ENCODE assay signal across 8 mouse cellular contexts in the genomic region with DNA sequence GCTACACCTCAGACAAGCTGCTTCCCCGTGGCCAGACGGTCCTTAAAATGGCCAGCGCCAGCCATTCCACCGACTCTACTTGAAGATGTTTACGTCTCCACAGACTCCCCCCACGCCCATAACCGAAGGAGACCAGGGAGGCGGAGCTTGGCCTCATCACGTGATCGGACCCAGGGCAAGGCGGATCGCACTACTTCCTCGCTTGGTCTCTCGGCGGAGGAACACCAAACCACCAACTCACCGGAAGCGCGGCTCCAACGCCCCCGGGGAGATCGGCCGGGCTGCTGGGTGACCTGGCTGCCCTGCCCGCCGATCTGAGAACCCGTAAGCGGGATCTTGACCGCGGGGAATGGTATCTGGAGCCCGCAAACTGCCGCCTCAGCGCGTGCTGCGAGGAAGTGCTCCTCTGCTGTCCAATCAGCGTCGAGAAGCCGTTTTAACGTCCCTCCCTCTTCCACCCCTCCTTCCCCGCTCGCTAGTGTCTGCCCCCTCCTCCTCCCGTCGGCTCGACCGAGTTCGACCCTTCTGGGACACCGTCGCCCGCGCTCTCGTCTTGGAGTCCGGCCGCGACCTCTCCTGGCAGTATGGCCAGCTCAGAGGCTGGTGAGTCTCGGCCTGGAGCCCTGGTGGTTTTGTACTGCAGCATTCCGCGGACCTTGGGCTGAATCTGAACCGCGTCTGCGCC. TPM values are rescaled to one million over a fixed set of nuclear protein-coding genes. Genes with fewer than 3 reads are reported as not detected.
DNase-seq lines count a peak whose midpoint lies in the region; ATAC-seq and TF ChIP-seq lines count a peak whose summit lies in the region.

TSS of gene Ddx5 (minus strand) at position 411 of the 685 bp plus-strand sequence.
TSS of gene Cep95 (plus strand) at position 478 of the 685 bp plus-strand sequence.

- in situ Hi-C loops in CH12.LX (cut with MboI; ENCODE audit: low pct_ligation_motif_present, low pct_unique_long_range_greater_than_20kb, low sequenced_read_pairs): no loop called here

- under 1% methylated on average over 58 of the region's 58 CpGs for WGBS in heart, embryonic 14.5 days
- WGBS in liver, embryonic 11.5 days: under 1% methylated on average over 58 of the region's 58 CpGs
- WGBS in stomach, embryonic 14.5 days: under 1% methylated on average over 58 of the region's 58 CpGs

- ATAC-seq in heart, embryonic 14.5 days (ENCODE audit: insufficient number of reproducible peaks, insufficient read depth, low FRiP score, low read depth): peak; percentile 89
- peak; percentile 89 for ATAC-seq in liver, embryonic 11.5 days (replicated peaks; ENCODE audit: low FRiP score)
- peak; percentile 90 for ATAC-seq in stomach, embryonic 14.5 days (ENCODE audit: insufficient number of reproducible peaks, insufficient read depth, low FRiP score, low read depth)

- H3K4me2 ChIP-seq in CH12.LX (ENCODE audit: insufficient read depth, low read depth, poor library complexity, severe bottlenecking): peak within 1 kb of the TSS; percentile 93
- H3K4me2 ChIP-seq in heart, embryonic 14.5 days (ENCODE audit: low read length): peak within 1 kb of the TSS; percentile 79
- H3K4me2 ChIP-seq in liver, embryonic 11.5 days: peak within 1 kb of the TSS; percentile 88
- peak within 1 kb of the TSS; percentile 72 for H3K4me2 ChIP-seq in myocyte (ENCODE audit: low read depth)
- peak within 1 kb of the TSS; percentile 63 for H3K4me2 ChIP-seq in stomach, embryonic 14.5 days (replicated peaks; ENCODE audit: low read depth, low read length)

- H3K27me3 ChIP-seq in CH12.LX (replicated peaks) (no peaks in the 10 kb centered on the region), myocyte (ENCODE audit: control insufficient read depth, insufficient read depth, insufficient read length) (no peaks in the 10 kb centered on the region)
- H3K27me3 ChIP-seq in heart, embryonic 14.5 days (ENCODE audit: control insufficient read depth, insufficient read depth, low read length): no peaks in the 10 kb centered on the region
- H3K27me3 ChIP-seq in liver, embryonic 11.5 days (replicated peaks; ENCODE audit: control insufficient read depth, insufficient read depth, low read length): no peaks in the 10 kb centered on the region
- no peaks in the 10 kb centered on the region for H3K27me3 ChIP-seq in stomach, embryonic 14.5 days (ENCODE audit: control insufficient read depth, insufficient read depth, low read length)

- peak within 1 kb of the TSS; percentile 49 for H3ac ChIP-seq in myocyte (ENCODE audit: control insufficient read depth, insufficient read length)

- H3K27ac ChIP-seq in CH12.LX (ENCODE audit: insufficient read depth, low read depth): peak within 1 kb of the TSS; percentile 95
- H3K27ac ChIP-seq in heart, embryonic 14.5 days (replicated peaks in 1 of 2; ENCODE audit: control insufficient read depth in 1 of 2, insufficient read depth in 1 of 2, low read depth in 2 of 2, low read length in 2 of 2): peak within 1 kb of the TSS; percentile 95 to 99
- peak within 1 kb of the TSS; percentile 99 for H3K27ac ChIP-seq in liver, embryonic 11.5 days (ENCODE audit: low read depth, low read length)
- peak within 1 kb of the TSS; percentile 97 for H3K27ac ChIP-seq in stomach, embryonic 14.5 days (ENCODE audit: low read length)

- H3K9ac ChIP-seq in CH12.LX (ENCODE audit: insufficient read depth, low read depth): peak within 1 kb of the TSS; percentile 100
- peak within 1 kb of the TSS; percentile 87 for H3K9ac ChIP-seq in heart, embryonic 14.5 days (ENCODE audit: low read length)
- peak within 1 kb of the TSS; percentile 100 for H3K9ac ChIP-seq in liver, embryonic 11.5 days (ENCODE audit: low read depth, low read length)
- H3K9ac ChIP-seq in stomach, embryonic 14.5 days (replicated peaks; ENCODE audit: low read depth, low read length): peak within 1 kb of the TSS; percentile 97

- H3K4me1 ChIP-seq in CH12.LX (ENCODE audit: control insufficient read depth in 1 of 2, insufficient read depth in 2 of 2): peaks cover 0 to 46% of the 10 kb centered on the region in 2 experiments; a peak in 2 of 4 replicates
- H3K4me1 ChIP-seq in heart, embryonic 14.5 days (ENCODE audit: control insufficient read depth in 2 of 2, insufficient read depth in 2 of 2, low read length in 2 of 2): peaks cover 0 to 26% of the 10 kb centered on the region in 2 experiments; a peak in 2 of 4 replicates
- peaks cover 4% of the 10 kb centered on the region; the same call in 1 of the 2 replicates for H3K4me1 ChIP-seq in liver, embryonic 11.5 days (replicated peaks; ENCODE audit: control insufficient read depth, insufficient read depth, low read length)
- H3K4me1 ChIP-seq in stomach, embryonic 14.5 days (ENCODE audit: control insufficient read depth, insufficient read depth, low read length): peaks cover 13% of the 10 kb centered on the region; the same call in 1 of the 2 replicates

- TF ChIP-seq POLR2A in CH12.LX (IDR thresholded peaks at IDR 0.05; ENCODE audit: low read depth, low read length) (peak; percentile 92), myocyte (IDR thresholded peaks at IDR 0.05; ENCODE audit: insufficient read length, low read depth) (peak; percentile 81)

- dilution Hi-C loops in CH12.LX (cut with MboI; ENCODE audit: extremely low pct_ligation_motif_present, extremely low pct_unique_long_range_greater_than_20kb, low sequenced_read_pairs): no loop called here

- H3K4me3 ChIP-seq in CH12.LX (replicated peaks in 1 of 3; ENCODE audit: low read depth in 2 of 3, low read length in 2 of 3, poor library complexity in 1 of 3) (peak within 1 kb of the TSS; percentile 80 to 97 (median 96)), myocyte (peak within 1 kb of the TSS; percentile 92)
- peak within 1 kb of the TSS; percentile 79 to 94 for H3K4me3 ChIP-seq in heart, embryonic 14.5 days (ENCODE audit: control insufficient read depth in 1 of 2, insufficient read depth in 1 of 2, low read depth in 1 of 2, low read length in 2 of 2)
- H3K4me3 ChIP-seq in liver, embryonic 11.5 days (ENCODE audit: low read depth, low read length): peak within 1 kb of the TSS; percentile 94
- H3K4me3 ChIP-seq in stomach, embryonic 14.5 days (ENCODE audit: low read depth, low read length): peak within 1 kb of the TSS; percentile 52

- TF ChIP-seq CTCF in CH12.LX (conservative IDR thresholded peaks at IDR 0.05 in 1 of 2, IDR thresholded peaks at IDR 0.05 in 1 of 2; ENCODE audit: low read depth in 2 of 2, low read length in 2 of 2): no peak

- no peaks in the 10 kb centered on the region for H3K9me3 ChIP-seq in CH12.LX (replicated peaks; ENCODE audit: low read length)
- no peaks in the 10 kb centered on the region for H3K9me3 ChIP-seq in heart, embryonic 14.5 days (ENCODE audit: control insufficient read depth, low read length)
- no peaks in the 10 kb centered on the region for H3K9me3 ChIP-seq in liver, embryonic 11.5 days (ENCODE audit: control insufficient read depth, low read length)
- no peaks in the 10 kb centered on the region for H3K9me3 ChIP-seq in stomach, embryonic 14.5 days (ENCODE audit: control insufficient read depth, low read depth, low read length)

- H3K36me3 ChIP-seq in CH12.LX (replicated peaks in 1 of 2; ENCODE audit: control insufficient read depth in 1 of 2, insufficient read depth in 1 of 2, low read length in 1 of 2): peaks cover 33 to 61% of the 10 kb centered on the region in 2 experiments
- H3K36me3 ChIP-seq in heart, embryonic 14.5 days (ENCODE audit: control insufficient read depth, insufficient read depth, low read length): peaks cover 58% of the 10 kb centered on the region
- peaks cover 26% of the 10 kb centered on the region for H3K36me3 ChIP-seq in liver, embryonic 11.5 days (ENCODE audit: control insufficient read depth, insufficient read depth, low read length)
- peaks cover 51% of the 10 kb centered on the region for H3K36me3 ChIP-seq in myocyte (ENCODE audit: control insufficient read depth, insufficient read depth)
- H3K36me3 ChIP-seq in stomach, embryonic 14.5 days (ENCODE audit: control insufficient read depth, insufficient read depth, low read length): peaks cover 28% of the 10 kb centered on the region

- no peak for TF ChIP-seq EP300 in CH12.LX (IDR thresholded peaks at IDR 0.05; ENCODE audit: low read length)

- no peak for TF ChIP-seq RAD21 in CH12.LX (IDR thresholded peaks at IDR 0.05; ENCODE audit: low read depth, low read length)

- peak; percentile 99 for DNase-seq in CH12.LX (ENCODE audit: extremely low read depth)
- DNase-seq in c-Kit-positive CD71-negative TER-119-negative erythroid progenitor cells, embryonic 14.5 days (ENCODE audit: low read depth): peak; percentile 94
- DNase-seq in fibroblast of lung, adult 2 months (ENCODE audit: low read depth): peak; percentile 97
- peak; percentile 99 for DNase-seq in kidney, postnatal 10 days
- DNase-seq in liver, embryonic 11.5 days (ENCODE audit: low spot score): peak; percentile 99

- H3K79me2 ChIP-seq in CH12.LX (replicated peaks; ENCODE audit: control insufficient read depth, extremely low read depth, insufficient read depth, poor library complexity, severe bottlenecking): peaks cover 50% of the 10 kb centered on the region
- H3K79me2 ChIP-seq in myocyte (ENCODE audit: control insufficient read depth, insufficient read depth): peaks cover 67% of the 10 kb centered on the region

TF ChIP-seq in CH12.LX, 34 proteins besides CTCF, POLR2A, EP300 and RAD21 (continues in another document):
- TF ChIP-seq USF1 (IDR thresholded peaks at IDR 0.05; ENCODE audit: low read depth, low read length) (peak; percentile 95), ZMIZ1 (IDR thresholded peaks at IDR 0.05; ENCODE audit: low read depth, low read length) (peak; percentile 19; the same call in 1 of the 2 replicates)

TF ChIP-seq in myocyte, 11 proteins besides CTCF, POLR2A, EP300 and RAD21 (continues in another document):
- TF ChIP-seq REST (IDR thresholded peaks at IDR 0.05; ENCODE audit: insufficient read depth, insufficient read length): no peak
- no peak for TF ChIP-seq E2F4 (IDR thresholded peaks at IDR 0.05; ENCODE audit: insufficient read depth)

RNA-seq across cellular contexts. Expression of gene Ddx5, which starts in this region (rescaled TPM):
- total RNA-seq in CH12.LX (2012; rRNA removed) (269 and 351 TPM in 2 replicates), CH12.LX (2014; rRNA removed) (505 and 574 TPM in 2 replicates)
- polyA plus RNA-seq in CH12.LX (2012; ENCODE audit: insufficient read length, low read depth) (1,169 and 1,328 TPM in 2 replicates), myocyte (2012; fragmentation: generic; extraction: Trizol) (198 TPM)
- 232 and 251 TPM in 2 replicates for polyA plus RNA-seq in heart, embryonic 14.5 days (2014; fragmentation: Nextera tagmentation; extraction: Ambion mirVana)
- 288 and 310 TPM in 2 replicates for polyA plus RNA-seq in liver, embryonic 11.5 days (2014; fragmentation: Nextera tagmentation; extraction: Ambion mirVana)
- polyA plus RNA-seq in stomach, embryonic 14.5 days (2014; fragmentation: Nextera tagmentation; extraction: Ambion mirVana): 396 and 414 TPM in 2 replicates

RNA-seq across cellular contexts. Expression of gene Cep95, which starts in this region (rescaled TPM):
- total RNA-seq in CH12.LX (2012; rRNA removed): 17.2 and 17.5 TPM in 2 replicates
- total RNA-seq in CH12.LX (2014; rRNA removed): 21.7 and 24.4 TPM in 2 replicates
- 19.3 and 25.3 TPM in 2 replicates for polyA plus RNA-seq in CH12.LX (2012; ENCODE audit: insufficient read length, low read depth)
- 12.9 and 14.4 TPM in 2 replicates for polyA plus RNA-seq in heart, embryonic 14.5 days (2014; fragmentation: Nextera tagmentation; extraction: Ambion mirVana)
- polyA plus RNA-seq in liver, embryonic 11.5 days (2014; fragmentation: Nextera tagmentation; extraction: Ambion mirVana): 18.6 and 21.1 TPM in 2 replicates
- polyA plus RNA-seq in myocyte (2012; fragmentation: generic; extraction: Trizol): 3.5 TPM
- polyA plus RNA-seq in stomach, embryonic 14.5 days (2014; fragmentation: Nextera tagmentation; extraction: Ambion mirVana): 22.0 and 22.7 TPM in 2 replicates

Comparison
In these comparisons a context has a peak if more than half of its experiments do, and no peak if none do; other contexts are left out.
1. Peak in every context shown above with its lines: DNase-seq, ATAC-seq, H3K4me3 ChIP-seq and H3K27ac ChIP-seq.